Comparison of ENCODE assay signal across 9 mouse cellular contexts in genomic region chr2:180894734-180895133, GRCm38 (mm10). TPM values are rescaled to one million over a fixed set of nuclear protein-coding genes. Genes with fewer than 3 reads are reported as not detected.
A peak's percentile ranks its signal among the peaks of the same experiment; 100 is the strongest.
DNase-seq lines count a peak whose midpoint lies in the region; ATAC-seq and TF ChIP-seq lines count a peak whose summit lies in the region.
"Had no signal": no experiment of that assay in that cellular context is flagged by ENCODE, and none has a peak within 500 bp of the region (broad histone marks: within the 10 kb centered on the region; RNA-seq: fewer than 3 reads in every experiment).

No protein-coding gene starts in this region.

- H3K36me3 ChIP-seq in E14TG2a.4 (ENCODE audit: insufficient read depth, low read length) = no peaks in the 10 kb centered on the region
- H3K36me3 ChIP-seq in embryonic facial prominence, embryonic 15.5 days = no peaks in the 10 kb centered on the region
- H3K36me3 ChIP-seq in lung, embryonic 14.5 days (ENCODE audit: insufficient read depth) = no peaks in the 10 kb centered on the region

- no peak overlapping the region for H3K9ac ChIP-seq in embryonic facial prominence, embryonic 15.5 days
- no peak overlapping the region for H3K9ac ChIP-seq in lung, embryonic 14.5 days

- H3K4me1 ChIP-seq in E14TG2a.4 (replicated peaks; ENCODE audit: low read depth, low read length) = peaks cover 59% of the 10 kb centered on the region
- peaks cover 26% of the 10 kb centered on the region for H3K4me1 ChIP-seq in embryonic facial prominence, embryonic 15.5 days
- 0 out of 2 replicates have a peak, but pooled peaks cover 7% of the 10 kb centered on the region for H3K4me1 ChIP-seq in lung, embryonic 14.5 days (ENCODE audit: insufficient read depth)

- peak overlapping the region; percentile 83 for H3K4me3 ChIP-seq in E14TG2a.4 (replicated peaks; ENCODE audit: low read length)
- peak overlapping the region; percentile 44 for H3K4me3 ChIP-seq in embryonic facial prominence, embryonic 15.5 days (replicated peaks)
- peak overlapping the region; percentile 81 for H3K4me3 ChIP-seq in layer of hippocampus, adult 2 months
- H3K4me3 ChIP-seq in lung, embryonic 14.5 days (ENCODE audit: low read depth, low read length) = no peak overlapping the region; the same call in 1 of the 2 replicates

- H3K27me3 ChIP-seq in E14TG2a.4 (ENCODE audit: insufficient read depth, low read length) = peaks cover 80% of the 10 kb centered on the region
- peaks cover 76% of the 10 kb centered on the region for H3K27me3 ChIP-seq in embryonic facial prominence, embryonic 15.5 days
- peaks cover 63% of the 10 kb centered on the region for H3K27me3 ChIP-seq in lung, embryonic 14.5 days (ENCODE audit: insufficient read depth, low read length)

- TF ChIP-seq CTCF in E14TG2a.4 (conservative IDR thresholded peaks at IDR 0.05; ENCODE audit: low read length) = peak; percentile 66
- TF ChIP-seq CTCF in layer of hippocampus, adult 2 months (conservative IDR thresholded peaks at IDR 0.05) = peak; percentile 90
- peak; percentile 78 for TF ChIP-seq CTCF in lung, embryonic 14.5 days (IDR thresholded peaks at IDR 0.05; ENCODE audit: low read depth)

- H3K4me2 ChIP-seq in embryonic facial prominence, embryonic 15.5 days (replicated peaks) = peak overlapping the region; percentile 85
- peak overlapping the region; percentile 73; the same call in 1 of the 2 replicates for H3K4me2 ChIP-seq in lung, embryonic 14.5 days

- 3% methylated on average over 13 of the region's 13 CpGs for WGBS in embryonic facial prominence, embryonic 15.5 days
- WGBS in lung, embryonic 14.5 days = under 1% methylated on average over 13 of the region's 13 CpGs

- no peaks in the 10 kb centered on the region for H3K9me3 ChIP-seq in E14TG2a.4 (ENCODE audit: low read length)
- no peaks in the 10 kb centered on the region for H3K9me3 ChIP-seq in embryonic facial prominence, embryonic 15.5 days (replicated peaks)
- H3K9me3 ChIP-seq in lung, embryonic 14.5 days (ENCODE audit: low read depth, low read length) = no peaks in the 10 kb centered on the region

- no peak for ATAC-seq in embryonic facial prominence, embryonic 15.5 days (ENCODE audit: insufficient number of reproducible peaks, low FRiP score, low TSS enrichment, low read depth)
- ATAC-seq in hematopoietic stem cell, adult 5-6 weeks (replicated peaks in 1 of 2; ENCODE audit: insufficient read depth in 1 of 2, low FRiP score in 2 of 2, low TSS enrichment in 1 of 2, low read depth in 1 of 2, poor library complexity in 2 of 2, severe bottlenecking in 2 of 2) = peak; percentile 51 to 64
- ATAC-seq in lung, embryonic 14.5 days (ENCODE audit: insufficient read depth) = 0 out of 2 replicates have a peak, but pooled peaks have one; percentile 5
- peak; percentile 17; the same call in 1 of the 2 replicates for ATAC-seq in neutrophil, adult 5-6 weeks (ENCODE audit: extremely low read depth, insufficient number of reproducible peaks, low FRiP score, poor library complexity, severe bottlenecking)

- H3K27ac ChIP-seq in embryonic facial prominence, embryonic 15.5 days (replicated peaks) = no peak overlapping the region
- H3K27ac ChIP-seq in layer of hippocampus, adult 2 months = peak overlapping the region; percentile 99
- H3K27ac ChIP-seq in lung, embryonic 14.5 days (ENCODE audit: low read depth) = no peak overlapping the region

- peak; percentile 99 for DNase-seq in brain, adult 2 months (ENCODE audit: low read depth, low spot score)
- DNase-seq in layer of hippocampus, adult 2 months (ENCODE audit: low spot score in 2 of 2) = peak; percentile 93 to 94
- peak; percentile 80 for DNase-seq in lung, embryonic 14.5 days
- peak; percentile 80 for DNase-seq in thymus, postnatal 0 days (ENCODE audit: low spot score)

RNA-seq across cellular contexts. Expression of gene Ythdf1, which starts 26.0 kb away (rescaled TPM):
- polyA plus RNA-seq in embryonic facial prominence, embryonic 15.5 days (2015; fragmentation: Nextera tagmentation; extraction: Ambion mirVana) = 57.9 and 59.7 TPM in 2 replicates
- total RNA-seq in hematopoietic stem cell, adult 5-6 weeks (2017) = 32.6 and 33.7 TPM in 2 replicates
- 10 to 100 TPM; 54.1 to 54.2 TPM for total RNA-seq in layer of hippocampus, adult 2 months (2021)
- 69.2 and 70.1 TPM in 2 replicates for polyA plus RNA-seq in lung, embryonic 14.5 days (2014; fragmentation: Nextera tagmentation; extraction: Ambion mirVana)
- 28.0 and 32.9 TPM in 2 replicates for total RNA-seq in neutrophil, adult 5-6 weeks (2017)
- polyA plus RNA-seq in thymus, postnatal 0 days (2015; fragmentation: Nextera tagmentation; extraction: Ambion mirVana) = 52.6 and 53.9 TPM in 2 replicates

RNA-seq across cellular contexts. Expression of gene Birc7, which starts 34.1 kb away (rescaled TPM):
- polyA plus RNA-seq in embryonic facial prominence, embryonic 15.5 days (2015; fragmentation: Nextera tagmentation; extraction: Ambion mirVana) = not detected in 2 replicates
- total RNA-seq in hematopoietic stem cell, adult 5-6 weeks (2017) = not detected in 2 replicates
- not detected for total RNA-seq in layer of hippocampus, adult 2 months (2021)
- polyA plus RNA-seq in lung, embryonic 14.5 days (2014; fragmentation: Nextera tagmentation; extraction: Ambion mirVana) = 0.20 and 0.51 TPM in 2 replicates
- not detected in 2 replicates for total RNA-seq in neutrophil, adult 5-6 weeks (2017)
- 0.30 and 0.40 TPM in 2 replicates for polyA plus RNA-seq in thymus, postnatal 0 days (2015; fragmentation: Nextera tagmentation; extraction: Ambion mirVana)
- polyA plus RNA-seq: liver, embryonic 16.5 days had no signal

RNA-seq across cellular contexts. Expression of gene Nkain4, which starts 59.8 kb away (rescaled TPM):
- polyA plus RNA-seq in embryonic facial prominence, embryonic 15.5 days (2015; fragmentation: Nextera tagmentation; extraction: Ambion mirVana) = 12.9 and 17.6 TPM in 2 replicates
- total RNA-seq in hematopoietic stem cell, adult 5-6 weeks (2017) = not detected in 2 replicates
- 10 to 100 TPM; 54.3 to 55.1 TPM for total RNA-seq in layer of hippocampus, adult 2 months (2021)
- 123 and 138 TPM in 2 replicates for polyA plus RNA-seq in lung, embryonic 14.5 days (2014; fragmentation: Nextera tagmentation; extraction: Ambion mirVana)
- not detected in 2 replicates for total RNA-seq in neutrophil, adult 5-6 weeks (2017)
- 28.0 and 30.0 TPM in 2 replicates for polyA plus RNA-seq in thymus, postnatal 0 days (2015; fragmentation: Nextera tagmentation; extraction: Ambion mirVana)

Comparison
In these comparisons a context has a peak if more than half of its experiments do, and no peak if none do; other contexts are left out.
1. RNA of gene Nkain4, which starts 59.8 kb away (total RNA-seq): 54.3 to 55.1 TPM in layer of hippocampus, adult 2 months; not detected in hematopoietic stem cell, adult 5-6 weeks and not detected in neutrophil, adult 5-6 weeks; every median in the first group is over 10 times any median in the second.
2. Peak in every context shown above with its lines, with median percentiles within 50 percentile points of each other: CTCF ChIP-seq and DNase-seq.